Mouse (Mus musculus) heart, postnatal 4 days (tissue): Measurements from ENCODE around the gene Pus3. TPM values are rescaled to one million over a fixed set of nuclear protein-coding genes. Genes with fewer than 3 reads are reported as not detected.

Source experiments
- total RNA-seq, 2 experiments: library from RNA; stranded (reverse); gene quantifications; 2 replicates each; pipeline ENCODE4 v1.2.3; 2021

Gene Pus3
- total RNA-seq, 2 experiments from 2014 or later: 8.9 to 9.3 TPM

Other genes starting within 250 kb of the Pus3 start
- 10 to 100 TPM; 30.0 to 33.3 TPM for gene Cdon, start 137.5 kb upstream of the Pus3 start, total RNA-seq
- gene Gm1113, start 40.3 kb upstream of the Pus3 start, total RNA-seq: not detected
- gene Ddx25, start 67 bp upstream of the Pus3 start, total RNA-seq: under 1 TPM; 0.05 to 0.07 TPM
- under 1 TPM; 0.14 to 0.32 TPM for gene Pate2, start 11.7 kb downstream of the Pus3 start, total RNA-seq
- gene Hyls1, start 11.8 kb downstream of the Pus3 start, total RNA-seq: 1 to 10 TPM; 7.1 to 7.6 TPM
- not detected for gene Pate4, start 53.3 kb downstream of the Pus3 start, total RNA-seq
- gene Pate3, start 89.6 kb downstream of the Pus3 start, total RNA-seq: not detected
- gene Pate1, start 128.8 kb downstream of the Pus3 start, total RNA-seq: not detected
- gene Gm17677, start 182.5 kb downstream of the Pus3 start, total RNA-seq: not detected
- gene Gm17727, start 219.5 kb downstream of the Pus3 start, total RNA-seq: not detected
- not detected for gene Gm27235, start 231.5 kb downstream of the Pus3 start, total RNA-seq
- not detected for gene D730048I06Rik, start 231.5 kb downstream of the Pus3 start, total RNA-seq